Mouse (Mus musculus) intestine, embryonic 16.5 days (tissue): ENCODE data around the gene Actrt1. TPM values are rescaled to one million over a fixed set of nuclear protein-coding genes. Genes with fewer than 3 reads are reported as not detected.

Source experiments
- ATAC-seq: fragments of 200-750 bp; cut with Nextera tagmentation; 2 replicates; pipeline ENCODE4 v1.8.0; 2017; ENCODE audit warnings: moderate TSS enrichment, moderate library complexity
- H3K27ac ChIP-seq: fragments of 300-500 bp; sonication (generic); 2 replicates; pipeline ENCODE4 v1.5.1; 2014; ENCODE audit warnings: mild to moderate bottlenecking, low read length
- H3K27me3 ChIP-seq: fragments of 300-500 bp; sonication (generic); replicated peaks from 2 replicates; pipeline ENCODE4 v1.6.1; 2014; ENCODE audit warnings: low read length, control low read depth, mixed read lengths; ENCODE audit not compliant: control insufficient read depth, insufficient read depth
- H3K36me3 ChIP-seq: fragments of 300-500 bp; sonication (generic); 2 replicates; pipeline ENCODE4 v1.6.1; 2014; ENCODE audit warnings: low read length, control low read depth; ENCODE audit not compliant: control insufficient read depth, insufficient read depth
- H3K4me1 ChIP-seq: fragments of 300-500 bp; sonication (generic); 2 replicates; pipeline ENCODE4 v1.6.1; 2014; ENCODE audit warnings: low read length, control low read depth, mixed read lengths; ENCODE audit not compliant: control insufficient read depth, insufficient read depth
- H3K4me2 ChIP-seq: fragments of 300-500 bp; sonication (generic); 2 replicates; pipeline ENCODE4 v1.6.1; 2014; ENCODE audit warnings: low read depth, low read length, control low read depth
- H3K4me3 ChIP-seq: fragments of 300-500 bp; sonication (generic); 2 replicates; pipeline ENCODE4 v1.5.1; 2014; ENCODE audit warnings: mild to moderate bottlenecking, low read length
- H3K9ac ChIP-seq: fragments of 300-500 bp; sonication (generic); 2 replicates; pipeline ENCODE4 v1.6.1; 2014; ENCODE audit warnings: low read depth, low read length
- H3K9me3 ChIP-seq: fragments of 300-500 bp; sonication (generic); 2 replicates; pipeline ENCODE4 v1.6.1; 2016; ENCODE audit warnings: low read length, control low read depth; ENCODE audit not compliant: control insufficient read depth
- WGBS: fragments of 180-500 bp; shearing (Covaris S2); extraction: QIAGEN DNeasy Blood & Tissue Kit; methylation state at CpG from one replicate; pipeline ENCODE4 v1.1.7; 2014; 5-methylcytosine and 5-hydroxymethylcytosine counted together
- polyA plus RNA-seq: library from polyadenylated mRNA; unstranded; fragments of >200 nt; fragmentation: Nextera tagmentation; extraction: Ambion mirVana; gene quantifications from 2 replicates; pipeline ENCODE4 v1.2.1, GENCODE M21; 2015

Actrt1 gene
- not detected in 2 replicates for polyA plus RNA-seq

- Histone ChIP-seq H3K9ac (no peak within 1 kb of the TSS), H3K36me3 (no peaks in the 10 kb centered on the region), H3K4me2 (no peak within 1 kb of the TSS), H3K9me3 (no peaks in the 10 kb centered on the region), H3K27ac (no peak within 1 kb of the TSS), H3K4me1 (no peaks in the 10 kb centered on the region), H3K27me3 (no peaks in the 10 kb centered on the region), H3K4me3 (no peak within 1 kb of the TSS)
- no peak for ATAC-seq
Measured at GRCm38 (mm10) chrX:46328707-46329106, at the start of gene Actrt1. Gene Actrt1 (plus strand): TSS chrX:46329007.

GRCm38 (mm10) chrX:46331463-46332115, 2.8 kb downstream of the Actrt1 start:
- H3K27me3 ChIP-seq: no peaks in the 10 kb centered on the region
- WGBS: 93% methylated on average over 1 of the region's 1 CpGs
- no peaks in the 10 kb centered on the region for H3K9me3 ChIP-seq
- peak; percentile 91 for ATAC-seq
- no peak overlapping the region for H3K4me3 ChIP-seq
- no peak overlapping the region for H3K4me2 ChIP-seq
- H3K9ac ChIP-seq: no peak overlapping the region
- H3K36me3 ChIP-seq: no peaks in the 10 kb centered on the region
- H3K27ac ChIP-seq: no peak overlapping the region
- H3K4me1 ChIP-seq: no peaks in the 10 kb centered on the region
